Mouse (Mus musculus) cerebellum, adult 2 months (tissue): ENCODE data around the gene Trim42.

Experiments
- CTCF ChIP-seq: fragments of 200-500 bp; IDR thresholded peaks from 2 replicates; pipeline ENCODE4 v1.5.1; 2011; ENCODE audit warnings: low read depth, mild to moderate bottlenecking, control low read depth, low read length, moderate library complexity, borderline replicate concordance; ENCODE audit not compliant: insufficient read depth
- POLR2A ChIP-seq: fragments of 200-500 bp; IDR thresholded peaks from 2 replicates; pipeline ENCODE4 v1.6.1; 2011; ENCODE audit warnings: low read length, control low read depth, borderline replicate concordance; ENCODE audit not compliant: insufficient read depth

DNA sequence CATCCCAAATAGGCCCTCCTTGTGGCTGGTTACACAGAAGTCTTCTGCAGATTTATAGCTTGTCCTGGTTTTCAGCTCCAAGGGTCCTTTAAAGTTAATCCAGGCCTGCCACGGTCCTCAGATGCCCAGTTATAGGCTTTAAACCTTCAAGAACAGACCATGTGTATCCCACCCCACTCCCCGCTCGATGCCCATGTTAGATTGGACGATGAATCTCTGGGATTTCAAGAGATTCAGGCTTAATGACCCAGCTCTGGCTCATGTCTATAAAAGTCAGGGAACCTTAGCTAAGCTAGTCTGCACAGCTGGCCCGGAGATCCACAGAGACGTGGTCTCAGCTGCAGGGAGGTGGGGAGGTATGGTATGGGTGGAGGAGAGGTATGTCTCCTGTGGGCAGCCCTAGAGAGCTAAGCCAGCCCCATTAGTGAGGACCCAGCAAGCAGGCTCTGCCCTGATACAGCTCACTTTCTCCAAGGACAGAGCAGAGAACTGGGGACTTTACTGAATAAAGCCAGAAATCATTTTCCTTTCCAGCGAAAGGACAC, 60.2 kb downstream of the Trim42 start:
- TF ChIP-seq CTCF (no peak), POLR2A (no peak)
